Mouse (Mus musculus): Measurements from ENCODE around the gene Alkbh8.

DNA sequence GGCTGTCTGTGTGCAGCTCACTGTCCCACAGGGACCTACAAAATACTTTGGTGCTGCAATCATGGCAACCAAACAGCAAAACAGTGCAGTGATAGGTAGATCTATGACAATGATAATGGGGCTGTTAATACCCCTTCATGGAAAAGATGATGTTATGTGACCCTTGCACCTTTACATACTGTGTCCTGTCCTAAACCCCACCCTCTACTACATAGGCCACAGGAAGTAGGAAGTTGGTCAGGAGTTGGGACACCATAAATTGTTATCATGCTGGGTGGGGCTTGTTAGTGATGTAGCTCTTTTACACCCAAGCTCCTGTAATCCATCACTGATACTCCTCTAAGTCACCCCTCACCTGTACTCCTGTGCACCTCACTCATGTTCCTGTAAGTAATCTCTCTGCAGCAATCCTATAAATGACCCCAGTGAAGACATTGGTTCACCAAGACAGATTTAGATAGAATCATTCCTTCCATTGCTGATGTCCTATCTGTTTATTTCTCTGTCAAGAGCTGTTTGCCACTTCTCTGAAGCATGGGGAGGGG is 25.6 kb upstream of the Alkbh8 start:
- TF ChIP-seq CTCF (IDR thresholded peaks at IDR 0.05; ENCODE audit: control insufficient read depth, insufficient read depth, insufficient read length): no peak
- TF ChIP-seq MYOG (IDR thresholded peaks at IDR 0.05; ENCODE audit: control insufficient read depth, extremely low read depth, insufficient read length): no peak
- no peak for TF ChIP-seq MYOD1 (IDR thresholded peaks at IDR 0.05; ENCODE audit: control insufficient read depth, insufficient read length, low read depth)
- TF ChIP-seq MAX (IDR thresholded peaks at IDR 0.05): no peak
- TF ChIP-seq USF1 (IDR thresholded peaks at IDR 0.05; ENCODE audit: low read depth): no peak
